Mouse (Mus musculus): ENCODE measurements around the gene Adgra3. TPM values are rescaled to one million over a fixed set of nuclear protein-coding genes. Genes with fewer than 3 reads are reported as not detected.

The Adgra3 gene
- polyA plus RNA-seq, 1 experiment from 2014 or later, result 25.4 TPM

DNA sequence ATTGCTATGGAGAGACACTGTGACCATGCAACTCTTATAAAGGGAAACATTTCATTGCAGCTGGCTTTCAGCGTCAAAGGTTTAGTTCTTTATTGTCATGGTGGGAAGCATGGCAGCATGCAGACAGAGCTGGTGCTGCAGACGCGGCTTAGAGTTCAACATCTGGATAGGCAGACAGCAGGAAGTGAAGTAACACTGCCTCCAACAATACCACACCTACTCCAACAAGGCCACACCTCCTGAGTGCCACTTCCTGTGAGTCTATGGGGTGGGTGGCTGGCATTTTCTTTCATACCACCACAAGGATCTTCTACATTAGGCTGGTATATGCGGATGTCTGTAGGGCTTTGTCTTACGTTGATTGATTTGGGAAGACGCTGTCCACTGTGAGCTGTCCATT lies 29.1 kb downstream of the Adgra3 start:
- Histone ChIP-seq H3K4me2 (no peak overlapping the region), H3K27me3 (no peaks in the 10 kb centered on the region), H3K9me3 (no peaks in the 10 kb centered on the region), H3K27ac (no peak overlapping the region), H3K4me3 (no peak overlapping the region), H3K9ac (no peak overlapping the region), H3K4me1 (peaks cover 48% of the 10 kb centered on the region), H3K36me3 (peaks cover 3% of the 10 kb centered on the region; the same call in 1 of the 2 replicates)
- WGBS, result 88% methylated on average over 6 of the region's 6 CpGs
- no peak for ATAC-seq (ENCODE audit: borderline replicate concordance, extremely low read depth, low FRiP score, low TSS enrichment)

DNA sequence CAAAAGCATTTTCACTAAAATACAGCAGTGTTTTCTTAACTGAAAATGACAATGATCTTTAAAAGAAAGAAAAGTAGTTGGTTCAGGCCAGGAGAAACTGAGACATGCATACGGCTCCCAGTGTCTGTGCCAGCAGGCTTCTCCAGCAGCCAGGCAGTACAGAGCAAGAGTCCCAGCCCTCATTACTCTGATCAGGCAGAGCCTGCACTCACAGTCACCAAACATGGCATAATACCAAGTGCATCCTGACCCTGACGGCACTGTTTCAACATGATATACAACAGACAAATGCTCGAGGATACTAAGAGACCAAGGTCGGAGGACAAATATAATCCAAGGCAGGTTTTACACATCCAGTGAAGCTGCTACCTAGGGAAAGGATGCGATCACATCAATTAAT lies 31.2 kb downstream of the Adgra3 start:
- WGBS, result 43% methylated on average over 5 of the region's 5 CpGs
- H3K4me3 ChIP-seq, result no peak overlapping the region
- peak; percentile 60; the same call in 1 of the 2 replicates for ATAC-seq (ENCODE audit: borderline replicate concordance, extremely low read depth, low FRiP score, low TSS enrichment)
- H3K4me2 ChIP-seq, result no peak overlapping the region
- peaks cover 12% of the 10 kb centered on the region; the same call in 1 of the 2 replicates for H3K36me3 ChIP-seq
- H3K9ac ChIP-seq, result no peak overlapping the region
- H3K9me3 ChIP-seq, result no peaks in the 10 kb centered on the region
- H3K27me3 ChIP-seq, result no peaks in the 10 kb centered on the region
- peaks cover 39% of the 10 kb centered on the region for H3K4me1 ChIP-seq
- H3K27ac ChIP-seq, result peak overlapping the region; percentile 71

DNA sequence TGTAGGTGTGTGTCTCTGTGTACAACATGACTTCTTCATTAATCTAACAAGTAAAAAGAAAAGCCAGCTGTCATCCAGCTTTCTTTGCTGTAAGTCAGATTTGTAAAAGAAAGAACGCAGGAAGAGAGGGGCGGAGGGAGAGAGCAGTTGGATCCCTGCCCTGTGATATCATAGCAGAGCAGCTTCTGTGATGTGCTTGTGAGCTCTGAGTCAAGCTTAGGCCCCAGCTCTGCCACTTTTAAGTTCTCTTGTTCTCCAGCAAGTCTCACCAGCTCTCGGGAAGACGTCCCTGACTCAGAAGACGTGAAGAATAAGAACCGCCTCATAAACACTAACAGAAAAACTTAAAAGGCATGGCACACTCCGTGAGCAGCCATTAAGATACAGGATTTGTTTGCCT lies 31.8 kb downstream of the Adgra3 start:
- Histone ChIP-seq H3K9ac (no peak overlapping the region), H3K4me3 (no peak overlapping the region), H3K36me3 (peaks cover 13% of the 10 kb centered on the region; the same call in 1 of the 2 replicates), H3K4me1 (peaks cover 35% of the 10 kb centered on the region), H3K27ac (peak overlapping the region; percentile 71), H3K9me3 (no peaks in the 10 kb centered on the region), H3K27me3 (no peaks in the 10 kb centered on the region), H3K4me2 (no peak overlapping the region)
- WGBS, result 24% methylated on average over 7 of the region's 7 CpGs
- peak; percentile 68; the same call in 1 of the 2 replicates for ATAC-seq (ENCODE audit: borderline replicate concordance, extremely low read depth, low FRiP score, low TSS enrichment)

DNA sequence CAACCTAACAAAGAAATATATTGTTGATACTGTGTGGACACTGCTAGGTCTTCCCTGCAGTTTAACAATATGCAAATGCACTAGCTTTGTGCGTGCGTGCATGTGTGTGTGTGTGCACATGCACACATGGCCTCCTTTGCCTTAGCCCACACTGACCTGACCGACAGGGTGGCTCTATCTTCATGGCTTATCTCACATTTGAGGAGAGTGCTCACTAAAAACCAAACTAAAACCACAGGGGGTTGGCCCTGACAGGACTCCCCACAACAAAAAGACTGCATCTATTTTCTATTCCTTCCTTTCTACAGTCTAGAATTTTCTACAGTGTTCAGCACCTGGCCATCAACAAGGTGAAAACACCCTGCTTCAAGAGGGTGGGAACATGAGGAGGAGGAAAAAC lies 32.7 kb downstream of the Adgra3 start:
- no peak for ATAC-seq (ENCODE audit: borderline replicate concordance, extremely low read depth, low FRiP score, low TSS enrichment)
- H3K9ac ChIP-seq, result no peak overlapping the region
- no peak overlapping the region for H3K4me2 ChIP-seq
- no peaks in the 10 kb centered on the region for H3K27me3 ChIP-seq
- H3K9me3 ChIP-seq, result no peaks in the 10 kb centered on the region
- H3K4me3 ChIP-seq, result no peak overlapping the region
- peaks cover 32% of the 10 kb centered on the region for H3K4me1 ChIP-seq
- 59% methylated on average over 3 of the region's 3 CpGs for WGBS
- peaks cover 13% of the 10 kb centered on the region; the same call in 1 of the 2 replicates for H3K36me3 ChIP-seq
- no peak overlapping the region for H3K27ac ChIP-seq

DNA sequence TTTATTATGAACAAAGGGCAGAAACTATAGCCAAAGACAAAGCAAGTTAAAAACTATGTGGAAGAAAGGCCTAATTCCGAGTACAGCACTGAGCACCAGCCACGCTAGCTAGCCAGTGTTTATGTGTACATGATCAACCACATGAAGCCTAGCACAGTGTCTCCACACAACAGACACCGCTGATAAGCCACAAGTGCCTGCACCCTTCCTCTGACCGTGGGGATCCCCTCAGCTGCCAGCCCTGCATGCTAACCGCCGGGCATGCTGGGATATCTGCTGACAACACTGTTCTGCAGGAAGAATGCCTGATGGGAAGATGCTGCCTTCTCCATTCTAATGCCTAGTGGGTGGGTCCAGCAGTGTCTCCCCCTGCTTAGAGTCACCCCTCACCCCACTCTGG lies 34.7 kb downstream of the Adgra3 start:
- no peak overlapping the region for H3K27ac ChIP-seq
- H3K9ac ChIP-seq, result no peak overlapping the region
- WGBS, result 85% methylated on average over 6 of the region's 6 CpGs
- H3K36me3 ChIP-seq, result peaks cover 13% of the 10 kb centered on the region; the same call in 1 of the 2 replicates
- H3K4me3 ChIP-seq, result no peak overlapping the region
- 0 out of 2 replicates have a peak, but pooled peaks have one; percentile 12 for ATAC-seq (ENCODE audit: borderline replicate concordance, extremely low read depth, low FRiP score, low TSS enrichment)
- H3K9me3 ChIP-seq, result no peaks in the 10 kb centered on the region
- peaks cover 29% of the 10 kb centered on the region for H3K4me1 ChIP-seq
- no peaks in the 10 kb centered on the region for H3K27me3 ChIP-seq
- H3K4me2 ChIP-seq, result no peak overlapping the region

DNA sequence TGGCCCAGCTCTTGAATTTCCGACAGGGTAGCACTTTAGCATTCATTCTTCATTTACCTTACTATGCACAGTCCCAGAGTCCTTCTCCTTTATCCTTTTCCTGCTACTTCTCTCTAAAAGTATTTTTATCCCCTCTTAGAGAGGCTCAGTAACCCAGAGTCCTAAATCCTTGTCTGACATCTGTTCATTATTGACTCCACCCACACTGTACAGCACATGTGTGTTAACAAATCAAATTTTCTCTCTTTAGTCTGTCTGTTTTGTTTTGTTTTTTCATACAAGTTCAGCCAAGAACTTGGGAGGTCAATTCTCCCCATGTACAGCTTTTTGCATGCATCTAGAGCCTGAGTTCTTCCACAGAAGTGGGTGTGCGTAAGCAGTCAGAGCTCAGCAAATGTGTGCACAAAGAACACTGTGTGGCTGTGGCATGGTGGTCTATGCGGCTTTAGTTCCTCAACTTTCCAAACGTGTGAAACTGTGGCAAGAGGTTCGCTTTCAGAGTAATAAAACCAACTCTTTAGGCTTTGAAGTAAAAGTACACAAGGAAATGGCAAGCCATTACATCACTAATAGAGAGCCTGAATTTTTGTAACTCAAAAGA lies 42.7 kb downstream of the Adgra3 start:
- 72% methylated on average over 5 of the region's 5 CpGs for WGBS
- Histone ChIP-seq H3K4me2 (no peak overlapping the region), H3K4me3 (no peak overlapping the region), H3K27me3 (no peaks in the 10 kb centered on the region), H3K27ac (no peak overlapping the region), H3K9me3 (no peaks in the 10 kb centered on the region), H3K36me3 (no peaks in the 10 kb centered on the region), H3K4me1 (no peaks in the 10 kb centered on the region), H3K9ac (no peak overlapping the region)
- ATAC-seq (ENCODE audit: borderline replicate concordance, extremely low read depth, low FRiP score, low TSS enrichment), result peak; percentile 23; the same call in 1 of the 2 replicates

DNA sequence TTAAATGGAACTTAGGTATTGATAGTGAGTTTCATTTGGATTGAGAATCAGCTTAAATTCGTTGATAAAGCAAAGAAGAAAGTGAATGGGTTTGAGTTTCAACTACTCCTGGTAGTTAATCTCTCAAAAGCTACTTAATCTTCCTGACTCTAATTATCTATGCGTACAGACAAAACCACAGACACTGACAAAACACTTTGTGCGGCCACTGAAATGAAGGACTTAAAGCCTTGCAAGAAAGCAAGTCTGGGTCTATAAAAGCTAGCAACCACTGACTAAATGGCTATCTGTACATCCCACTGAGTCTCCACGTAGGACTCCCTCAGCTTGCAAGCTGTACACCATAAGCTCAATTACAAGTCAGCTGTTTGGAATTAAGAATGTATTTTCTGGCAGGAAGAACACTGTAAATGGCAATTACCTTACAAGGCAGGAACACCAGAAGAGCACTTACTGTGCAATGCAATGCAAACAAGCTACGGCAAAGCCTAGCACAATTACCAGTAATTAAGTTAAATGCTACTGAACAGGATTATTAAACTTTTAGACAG lies 43.6 kb downstream of the Adgra3 start:
- Histone ChIP-seq H3K9ac (no peak overlapping the region), H3K27me3 (no peaks in the 10 kb centered on the region), H3K4me1 (no peaks in the 10 kb centered on the region), H3K27ac (no peak overlapping the region), H3K36me3 (no peaks in the 10 kb centered on the region), H3K9me3 (no peaks in the 10 kb centered on the region), H3K4me3 (no peak overlapping the region), H3K4me2 (no peak overlapping the region)
- WGBS, result 72% methylated on average over 5 of the region's 5 CpGs
- ATAC-seq (ENCODE audit: borderline replicate concordance, extremely low read depth, low FRiP score, low TSS enrichment), result no peak

DNA sequence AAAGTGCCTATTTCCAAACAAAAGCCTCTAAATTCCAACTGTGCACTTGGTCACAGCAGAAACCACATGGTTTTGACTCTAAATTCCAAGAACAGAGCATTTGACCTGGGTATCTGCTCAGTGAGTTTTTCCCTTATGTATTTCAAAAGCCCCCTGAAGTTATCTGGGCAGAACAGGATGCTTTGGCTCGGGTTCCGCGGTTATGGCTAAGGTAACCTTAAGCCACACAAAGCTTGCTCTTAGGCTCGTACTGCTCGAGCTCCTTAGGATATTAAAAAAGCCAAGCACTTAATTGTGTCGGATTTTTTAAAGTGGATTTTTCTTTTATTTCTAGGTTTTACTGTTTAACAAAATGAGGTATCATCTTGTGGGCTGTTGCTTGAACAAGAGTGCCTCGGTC lies 44.1 kb downstream of the Adgra3 start:
- Histone ChIP-seq H3K4me2 (no peak overlapping the region), H3K27ac (no peak overlapping the region), H3K27me3 (no peaks in the 10 kb centered on the region), H3K9ac (no peak overlapping the region), H3K36me3 (no peaks in the 10 kb centered on the region), H3K9me3 (no peaks in the 10 kb centered on the region), H3K4me3 (no peak overlapping the region), H3K4me1 (peaks cover 5% of the 10 kb centered on the region; the same call in 1 of the 2 replicates)
- WGBS, result 75% methylated on average over 7 of the region's 7 CpGs
- no peak for ATAC-seq (ENCODE audit: borderline replicate concordance, extremely low read depth, low FRiP score, low TSS enrichment)

DNA sequence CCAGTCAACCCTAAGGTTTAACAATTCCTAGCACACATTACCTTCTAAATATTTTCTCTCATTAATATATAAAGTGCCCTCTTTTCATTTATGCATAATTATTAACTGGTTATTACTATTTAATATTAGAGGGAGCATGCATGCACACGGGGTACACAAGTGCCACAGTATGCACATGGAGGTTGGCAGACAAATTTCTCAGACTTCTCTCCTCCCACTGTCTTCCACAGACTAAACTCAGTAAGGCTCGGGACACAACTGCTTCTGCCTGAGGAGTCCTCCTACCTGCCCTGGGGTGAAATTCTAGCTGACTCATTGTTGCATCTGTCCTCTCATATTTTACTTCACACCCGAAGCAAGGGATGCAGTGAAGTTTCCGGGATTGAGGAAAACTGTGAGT lies 44.8 kb downstream of the Adgra3 start:
- Histone ChIP-seq H3K9me3 (no peaks in the 10 kb centered on the region), H3K9ac (no peak overlapping the region), H3K27me3 (no peaks in the 10 kb centered on the region), H3K4me1 (peaks cover 7% of the 10 kb centered on the region; the same call in 1 of the 2 replicates), H3K27ac (no peak overlapping the region), H3K36me3 (no peaks in the 10 kb centered on the region; the same call in 1 of the 2 replicates), H3K4me2 (no peak overlapping the region), H3K4me3 (no peak overlapping the region)
- ATAC-seq (ENCODE audit: borderline replicate concordance, extremely low read depth, low FRiP score, low TSS enrichment), result no peak
- WGBS, result 76% methylated on average over 4 of the region's 4 CpGs

DNA sequence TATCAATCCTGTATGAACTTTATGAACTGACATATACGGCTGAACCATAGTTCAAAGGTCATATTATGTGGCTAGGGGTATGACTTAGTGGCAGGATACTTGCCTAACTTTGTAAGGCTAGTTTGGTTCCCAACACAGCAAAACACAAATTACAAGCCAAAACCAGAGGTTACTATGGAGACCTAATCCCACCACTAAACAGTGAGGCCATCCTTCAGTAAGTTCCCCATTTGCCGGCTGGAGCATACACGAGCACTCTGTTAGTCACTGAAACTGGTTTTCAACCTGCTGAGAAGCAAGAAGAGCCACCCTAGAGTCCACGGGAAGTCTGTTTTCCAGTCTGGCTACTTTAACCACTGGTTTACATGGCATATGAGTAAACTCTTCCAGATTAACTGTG lies 50.0 kb downstream of the Adgra3 start:
- H3K4me3 ChIP-seq, result no peak overlapping the region
- no peaks in the 10 kb centered on the region for H3K9me3 ChIP-seq
- no peaks in the 10 kb centered on the region; the same call in 1 of the 2 replicates for H3K36me3 ChIP-seq
- 65% methylated on average over 4 of the region's 4 CpGs for WGBS
- ATAC-seq (ENCODE audit: borderline replicate concordance, extremely low read depth, low FRiP score, low TSS enrichment), result no peak
- H3K27ac ChIP-seq, result no peak overlapping the region
- H3K27me3 ChIP-seq, result no peaks in the 10 kb centered on the region
- no peak overlapping the region for H3K4me2 ChIP-seq
- no peak overlapping the region for H3K9ac ChIP-seq
- H3K4me1 ChIP-seq, result peaks cover 16% of the 10 kb centered on the region

DNA sequence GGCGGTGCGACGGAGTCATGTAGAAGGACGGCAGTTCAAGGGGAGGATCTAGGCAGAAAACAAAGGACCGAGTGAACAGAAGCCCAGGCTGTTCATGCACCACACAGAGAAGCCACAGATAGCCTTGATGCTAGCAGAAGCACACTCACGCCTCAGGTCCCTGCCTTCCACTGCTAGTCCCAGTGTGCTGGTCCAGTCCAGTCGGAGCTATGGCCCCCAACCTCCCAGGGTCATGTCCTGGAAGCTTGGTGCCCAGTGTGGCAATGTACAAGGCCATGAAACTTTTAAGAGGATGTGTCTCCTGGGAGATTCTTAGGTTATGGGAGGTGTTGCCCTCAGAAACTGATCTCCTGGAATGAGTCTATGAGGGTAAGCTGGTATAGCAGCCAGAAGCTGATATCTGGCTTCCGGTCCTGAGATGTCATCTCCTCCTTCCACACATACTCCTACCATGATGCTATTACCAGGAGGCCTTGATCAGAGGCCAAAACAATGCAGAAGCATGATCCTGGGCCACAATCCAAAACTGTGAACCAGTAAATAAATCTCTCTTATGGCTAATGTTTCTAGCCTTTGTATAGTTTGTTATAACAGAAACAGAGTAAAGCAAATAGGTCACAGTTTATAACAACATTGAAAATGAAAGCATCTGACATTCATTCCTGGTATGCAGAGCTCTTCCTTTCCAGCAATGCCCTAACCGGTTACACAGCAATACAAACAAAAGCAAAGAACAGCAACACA lies 51.7 kb downstream of the Adgra3 start:
- Histone ChIP-seq H3K9me3 (no peaks in the 10 kb centered on the region), H3K36me3 (no peaks in the 10 kb centered on the region; the same call in 1 of the 2 replicates), H3K9ac (no peak overlapping the region), H3K4me1 (peaks cover 16% of the 10 kb centered on the region), H3K27ac (peak overlapping the region; percentile 64), H3K4me2 (no peak overlapping the region), H3K27me3 (no peaks in the 10 kb centered on the region), H3K4me3 (no peak overlapping the region)
- ATAC-seq (ENCODE audit: borderline replicate concordance, extremely low read depth, low FRiP score, low TSS enrichment), result peak; percentile 84; the same call in 1 of the 2 replicates
- WGBS, result 67% methylated on average over 9 of the region's 9 CpGs

DNA sequence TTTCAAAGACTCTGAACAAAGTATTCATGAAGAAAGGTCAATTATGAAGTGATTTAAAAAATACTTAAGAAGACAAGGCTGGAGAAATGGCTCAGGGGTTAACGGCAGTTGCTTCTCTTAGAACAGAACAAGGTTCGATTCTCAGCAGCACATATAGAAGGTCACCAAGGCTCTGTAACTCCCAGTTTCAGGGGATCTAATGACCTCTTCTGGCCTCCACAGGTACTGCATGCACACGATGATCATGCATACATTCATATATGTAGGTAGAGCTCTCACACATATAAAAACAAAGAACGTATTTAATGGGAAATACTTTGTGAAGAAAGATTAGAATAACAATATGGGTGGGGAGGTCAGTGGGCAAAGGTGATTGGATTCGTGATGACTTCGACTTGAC lies 56.5 kb downstream of the Adgra3 start:
- Histone ChIP-seq H3K36me3 (peaks cover 8% of the 10 kb centered on the region), H3K9ac (no peak overlapping the region), H3K27ac (no peak overlapping the region), H3K4me1 (peaks cover 12% of the 10 kb centered on the region), H3K4me2 (no peak overlapping the region), H3K9me3 (no peaks in the 10 kb centered on the region), H3K27me3 (no peaks in the 10 kb centered on the region), H3K4me3 (no peak overlapping the region)
- WGBS, result 85% methylated on average over 6 of the region's 6 CpGs
- ATAC-seq (ENCODE audit: borderline replicate concordance, extremely low read depth, low FRiP score, low TSS enrichment), result no peak

Measured in lung, embryonic 15.5 days (tissue).